Mouse (Mus musculus) neutrophil, adult 83 days (primary cell): ENCODE data around the gene Terf2. TPM values are rescaled to one million over a fixed set of nuclear protein-coding genes. Genes with fewer than 3 reads are reported as not detected.

Experiments used
- total RNA-seq, 2 experiments: library from RNA; stranded (reverse); gene quantifications; one replicate each; pipeline ENCODE4 v1.2.4; 2023

Gene Terf2
- total RNA-seq = 10 to 100 TPM; 15.2 to 15.6 TPM

GRCm38 (mm10) chr8:107096366-107097036 lies at the start of gene Terf2:
TSS of gene Terf2 (minus strand) at chr8:107096547.

GRCm38 (mm10) chr8:107065511-107066496 lies 30.5 kb downstream of the Terf2 start, which contains the start of gene Tmed6:
TSS of gene Tmed6 (minus strand) at chr8:107065644.

GRCm38 (mm10) chr8:107056076-107056972 lies 40.0 kb downstream of the Terf2 start, which contains the start of the genes Cog8 and Nip7:
TSS of gene Cog8 (minus strand) at chr8:107056689.
TSS of gene Nip7 (plus strand) at chr8:107056877.

GRCm38 (mm10) chr8:107048061-107048941 lies 48.0 kb downstream of the Terf2 start, which contains the start of gene Pdf:
TSS of gene Pdf (minus strand) at chr8:107048614.

GRCm38 (mm10) chr8:107030650-107031576 lies 65.4 kb downstream of the Terf2 start, which contains the start of gene Vps4a:
TSS of gene Vps4a (plus strand) at chr8:107031222.

Other genes with a start within 250 kb of the Terf2 start
- under 1 TPM in 1 of 2 experiments, not detected in 1; 0.31 TPM for gene Has3, start 226.3 kb downstream of the Terf2 start, total RNA-seq
- gene Utp4, start 202.9 kb downstream of the Terf2 start, total RNA-seq = 1 to 10 TPM; 9.5 TPM
- gene Sntb2, start 160.8 kb downstream of the Terf2 start, total RNA-seq = 10 to 100 TPM; 19.1 to 24.3 TPM
- gene Vps4a, start 65.3 kb downstream of the Terf2 start, total RNA-seq = 10 to 100 TPM; 28.6 to 31.5 TPM
- 1 to 10 TPM; 4.5 to 4.7 TPM for gene Pdf, start 47.9 kb downstream of the Terf2 start, total RNA-seq
- gene Cog8, start 39.9 kb downstream of the Terf2 start, total RNA-seq = 10 to 100 TPM; 17.1 to 18.3 TPM
- gene Nip7, start 39.7 kb downstream of the Terf2 start, total RNA-seq = 10 to 100 TPM; 17.1 to 17.7 TPM
- gene Tmed6, start 30.9 kb downstream of the Terf2 start, total RNA-seq = under 1 TPM in 1 of 2 experiments, not detected in 1; 0.55 TPM
- gene Cyb5b, start 54.1 kb upstream of the Terf2 start, total RNA-seq = 10 to 100 TPM; 19.1 to 22.8 TPM
- gene Nfat5, start 196.9 kb upstream of the Terf2 start, total RNA-seq = 10 to 100 TPM; 55.7 to 76.5 TPM